Mouse (Mus musculus) embryonic facial prominence, embryonic 10.5 days (tissue): Measurements from ENCODE around the gene 2310022A10Rik. TPM values are rescaled to one million over a fixed set of nuclear protein-coding genes. Genes with fewer than 3 reads are reported as not detected.

Experiments
- polyA plus RNA-seq: library from polyadenylated mRNA; unstranded; fragments of >200 nt; fragmentation: Nextera tagmentation; extraction: Ambion mirVana; gene quantifications from 2 replicates; pipeline ENCODE4 v1.2.1, GENCODE M21; 2016

The 2310022A10Rik gene
- polyA plus RNA-seq, 1 experiment from 2014 or later: 40.8 TPM

Other genes starting within 250 kb of the 2310022A10Rik start
- 7.1 and 8.8 TPM in 2 replicates for gene Ltbp4, start 215.5 kb upstream of the 2310022A10Rik start, polyA plus RNA-seq
- 73.2 and 80.3 TPM in 2 replicates for gene Shkbp1, start 197.2 kb upstream of the 2310022A10Rik start, polyA plus RNA-seq
- gene Gm20479, start 195.8 kb upstream of the 2310022A10Rik start, polyA plus RNA-seq: not detected in 2 replicates
- gene Sptbn4, start 105.5 kb upstream of the 2310022A10Rik start, polyA plus RNA-seq: 0.19 and 0.35 TPM in 2 replicates
- gene Blvrb, start 105.3 kb upstream of the 2310022A10Rik start, polyA plus RNA-seq: 31.9 and 35.2 TPM in 2 replicates
- gene Sertad3, start 79.5 kb upstream of the 2310022A10Rik start, polyA plus RNA-seq: 26.2 and 26.5 TPM in 2 replicates
- gene Sertad1, start 66.3 kb upstream of the 2310022A10Rik start, polyA plus RNA-seq: 24.0 and 25.1 TPM in 2 replicates
- 3.8 and 4.2 TPM in 2 replicates for gene Prx, start 53.9 kb upstream of the 2310022A10Rik start, polyA plus RNA-seq
- 0.45 and 0.60 TPM in 2 replicates for gene Hipk4, start 30.0 kb upstream of the 2310022A10Rik start, polyA plus RNA-seq
- 40.5 and 41.4 TPM in 2 replicates for gene Pld3, start within 50 bp of the 2310022A10Rik start, polyA plus RNA-seq
- gene Akt2, start 38.3 kb downstream of the 2310022A10Rik start, polyA plus RNA-seq: 95.3 and 101 TPM in 2 replicates
- gene Ttc9b, start 100.7 kb downstream of the 2310022A10Rik start, polyA plus RNA-seq: 1.6 and 1.9 TPM in 2 replicates
- 9.0 and 9.2 TPM in 2 replicates for gene Map3k10, start 121.4 kb downstream of the 2310022A10Rik start, polyA plus RNA-seq
- gene Zfp607b, start 136.1 kb downstream of the 2310022A10Rik start, polyA plus RNA-seq: 4.9 and 5.0 TPM in 2 replicates
- gene Zfp60, start 178.2 kb downstream of the 2310022A10Rik start, polyA plus RNA-seq: 57.1 and 58.6 TPM in 2 replicates